Mouse (Mus musculus): ENCODE measurements around the gene Lrrc75a. TPM values are rescaled to one million over a fixed set of nuclear protein-coding genes. Genes with fewer than 3 reads are reported as not detected.

Lrrc75a gene
- total and polyA plus RNA-seq, 3 experiments: 7.0 to 8.9 TPM; not detected in 1

DNA sequence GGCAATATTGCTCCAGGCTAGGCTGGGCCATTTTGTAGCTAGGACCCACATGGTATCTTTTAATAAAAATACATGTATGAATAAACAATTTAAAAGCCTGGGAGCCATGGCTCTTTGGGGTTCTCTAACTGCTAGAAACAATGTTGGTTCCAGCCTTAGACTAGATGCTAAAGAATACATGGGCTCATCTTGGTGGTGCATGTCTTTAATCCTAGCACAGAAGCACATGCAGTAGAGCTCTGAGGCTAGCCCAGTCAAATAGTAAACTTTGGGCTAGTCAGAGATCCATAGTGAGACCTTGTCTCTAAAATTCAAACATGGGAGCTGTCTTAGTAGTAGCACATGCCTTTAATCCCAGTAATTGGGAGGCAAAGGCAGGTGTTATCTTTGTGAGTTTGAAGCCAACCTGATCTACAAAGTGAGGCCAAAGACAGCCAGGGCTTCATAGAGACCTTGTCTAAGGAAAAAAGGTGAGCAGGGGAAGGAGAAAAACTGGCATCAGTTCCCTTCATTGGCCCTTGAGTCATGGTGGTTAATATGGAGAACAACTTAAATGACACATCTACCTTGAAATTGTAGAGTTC is 93.3 kb downstream of the Lrrc75a start:
- peaks cover 7 to 19% of the 10 kb centered on the region in 2 experiments; a peak in 3 of 4 replicates for H3K4me1 ChIP-seq (ENCODE audit: control insufficient read depth in 1 of 2, insufficient read depth in 2 of 2, low read length in 2 of 2)
- peaks cover 27% of the 10 kb centered on the region for H3K79me2 ChIP-seq (ENCODE audit: control insufficient read depth, insufficient read depth, low read length, poor library complexity)
- 0 out of 2 replicates have a peak, but pooled peaks have one; percentile 20 for TF ChIP-seq MAFK (IDR thresholded peaks at IDR 0.05; ENCODE audit: borderline replicate concordance, low read depth, low read length)
- TF ChIP-seq MXI1 (IDR thresholded peaks at IDR 0.05; ENCODE audit: low read depth, low read length): 0 out of 2 replicates have a peak, but pooled peaks have one; percentile 33
- TF ChIP-seq POLR2AphosphoS2 (IDR thresholded peaks at IDR 0.05; ENCODE audit: low read length): peak; percentile 96
- peak; percentile 49 for TF ChIP-seq MAX (IDR thresholded peaks at IDR 0.05; ENCODE audit: low read length)
- TF ChIP-seq BHLHE40 (IDR thresholded peaks at IDR 0.05; ENCODE audit: borderline replicate concordance, low read depth, low read length): no peak
- TF ChIP-seq GABPA (IDR thresholded peaks at IDR 0.05; ENCODE audit: low read depth, low read length): no peak
- no peak for TF ChIP-seq SIN3A (IDR thresholded peaks at IDR 0.05; ENCODE audit: low read length)
- TF ChIP-seq MYB (IDR thresholded peaks at IDR 0.05; ENCODE audit: low read depth, low read length): peak; percentile 11; the same call in 1 of the 2 replicates
- TF ChIP-seq MYC (IDR thresholded peaks at IDR 0.05; ENCODE audit: low read depth, low read length): peak; percentile 58; the same call in 1 of the 2 replicates
- TF ChIP-seq ZMIZ1 (IDR thresholded peaks at IDR 0.05; ENCODE audit: low read depth, low read length): peak; percentile 80; the same call in 1 of the 2 replicates
- TF ChIP-seq CHD2 (IDR thresholded peaks at IDR 0.05; ENCODE audit: low read length): peak; percentile 8; the same call in 1 of the 2 replicates
- TF ChIP-seq POLR2A (IDR thresholded peaks at IDR 0.05; ENCODE audit: control insufficient read depth in 1 of 2, insufficient read depth in 1 of 2, low read depth in 1 of 2, low read length in 2 of 2, poor library complexity in 1 of 2): peak; percentile 1 to 28; a peak in 1 of 4 replicates
- no peak for TF ChIP-seq USF1 (IDR thresholded peaks at IDR 0.05; ENCODE audit: low read depth, low read length)
- no peaks in the 10 kb centered on the region for H3K27me3 ChIP-seq (ENCODE audit: control insufficient read depth in 1 of 2, insufficient read depth in 2 of 2, low read length in 2 of 2)
- H3K27ac ChIP-seq (ENCODE audit: control insufficient read depth, low read depth, low read length): no peak overlapping the region
- H3K9ac ChIP-seq (ENCODE audit: control insufficient read depth, low read depth, low read length, poor library complexity, severe bottlenecking): no peak overlapping the region
- H3K9me3 ChIP-seq (replicated peaks; ENCODE audit: insufficient read depth, low read length): no peaks in the 10 kb centered on the region
- peaks cover 10 to 25% of the 10 kb centered on the region in 2 experiments for H3K36me3 ChIP-seq (ENCODE audit: control insufficient read depth in 1 of 2, insufficient read depth in 2 of 2, low read length in 2 of 2)
- DNase-seq (ENCODE audit: low read depth, low spot score): peak; percentile 54
- H3K4me3 ChIP-seq (ENCODE audit: control insufficient read depth in 1 of 2, insufficient read depth in 1 of 2, low read depth in 2 of 2, low read length in 2 of 2): no peak overlapping the region

Other genes starting within 250 kb of the Lrrc75a start
- 1.6 and 2.0 TPM in 2 replicates for gene Pigl, start 190.1 kb downstream of the Lrrc75a start, total RNA-seq (2012; rRNA removed)
- 1 to 10 TPM in 1 of 2 experiments, not detected in 1; 4.1 TPM for gene Pigl, start 190.1 kb downstream of the Lrrc75a start, polyA plus RNA-seq (2012; ENCODE audit: insufficient read depth in 1 of 2, insufficient read length in 2 of 2, low read depth in 1 of 2, low replicate concordance in 2 of 2, missing spikeins in 1 of 2)
- gene Ncor1, start 190.0 kb downstream of the Lrrc75a start, total RNA-seq (2012; rRNA removed): 71.8 and 90.7 TPM in 2 replicates
- 100 to 1,000 TPM; 188 to 250 TPM for gene Ncor1, start 190.0 kb downstream of the Lrrc75a start, polyA plus RNA-seq (2012; ENCODE audit: insufficient read depth in 1 of 2, insufficient read length in 2 of 2, low read depth in 1 of 2, low replicate concordance in 2 of 2, missing spikeins in 1 of 2)
- gene Cenpv, start 109.3 kb downstream of the Lrrc75a start, total RNA-seq (2012; rRNA removed): 150 and 178 TPM in 2 replicates
- 1,000 to 10,000 TPM in 1 of 2 experiments, 100 to 1,000 TPM in 1; 149 to 2,878 TPM for gene Cenpv, start 109.3 kb downstream of the Lrrc75a start, polyA plus RNA-seq (2012; ENCODE audit: insufficient read depth in 1 of 2, insufficient read length in 2 of 2, low read depth in 1 of 2, low replicate concordance in 2 of 2, missing spikeins in 1 of 2)
- gene Ubb, start 97.4 kb downstream of the Lrrc75a start, total RNA-seq (2012; rRNA removed): 1,877 and 1,965 TPM in 2 replicates
- gene Ubb, start 97.4 kb downstream of the Lrrc75a start, polyA plus RNA-seq (2012; ENCODE audit: insufficient read depth in 1 of 2, insufficient read length in 2 of 2, low read depth in 1 of 2, low replicate concordance in 2 of 2, missing spikeins in 1 of 2): 1,000 to 10,000 TPM in 1 of 2 experiments, not detected in 1; 1,800 TPM
- 30.4 and 32.0 TPM in 2 replicates for gene Trpv2, start 74.0 kb downstream of the Lrrc75a start, total RNA-seq (2012; rRNA removed)
- 10 to 100 TPM in 1 of 2 experiments, not detected in 1; 30.0 TPM for gene Trpv2, start 74.0 kb downstream of the Lrrc75a start, polyA plus RNA-seq (2012; ENCODE audit: insufficient read depth in 1 of 2, insufficient read length in 2 of 2, low read depth in 1 of 2, low replicate concordance in 2 of 2, missing spikeins in 1 of 2)
- gene Mmgt2, start 141 bp upstream of the Lrrc75a start, total RNA-seq (2012; rRNA removed): 21.8 and 24.1 TPM in 2 replicates
- 10 to 100 TPM in 1 of 2 experiments, not detected in 1; 51.9 TPM for gene Mmgt2, start 141 bp upstream of the Lrrc75a start, polyA plus RNA-seq (2012; ENCODE audit: insufficient read depth in 1 of 2, insufficient read length in 2 of 2, low read depth in 1 of 2, low replicate concordance in 2 of 2, missing spikeins in 1 of 2)
- not detected in 2 replicates for gene Zfp287, start 83.4 kb upstream of the Lrrc75a start, total RNA-seq (2012; rRNA removed)
- gene Zfp287, start 83.4 kb upstream of the Lrrc75a start, polyA plus RNA-seq (2012; ENCODE audit: insufficient read depth in 1 of 2, insufficient read length in 2 of 2, low read depth in 1 of 2, low replicate concordance in 2 of 2, missing spikeins in 1 of 2): not detected
- not detected in 2 replicates for gene Gm10428, start 104.6 kb upstream of the Lrrc75a start, total RNA-seq (2012; rRNA removed)
- gene Gm10428, start 104.6 kb upstream of the Lrrc75a start, polyA plus RNA-seq (2012; ENCODE audit: insufficient read depth in 1 of 2, insufficient read length in 2 of 2, low read depth in 1 of 2, low replicate concordance in 2 of 2, missing spikeins in 1 of 2): not detected
- not detected in 2 replicates for gene Zfp286, start 140.9 kb upstream of the Lrrc75a start, total RNA-seq (2012; rRNA removed)
- not detected for gene Zfp286, start 140.9 kb upstream of the Lrrc75a start, polyA plus RNA-seq (2012; ENCODE audit: insufficient read depth in 1 of 2, insufficient read length in 2 of 2, low read depth in 1 of 2, low replicate concordance in 2 of 2, missing spikeins in 1 of 2)
- 3.1 and 5.9 TPM in 2 replicates for gene Trim16, start 171.7 kb upstream of the Lrrc75a start, total RNA-seq (2012; rRNA removed)
- gene Trim16, start 171.7 kb upstream of the Lrrc75a start, polyA plus RNA-seq (2012; ENCODE audit: insufficient read depth in 1 of 2, insufficient read length in 2 of 2, low read depth in 1 of 2, low replicate concordance in 2 of 2, missing spikeins in 1 of 2): 1 to 10 TPM in 1 of 2 experiments, not detected in 1; 5.5 TPM
- gene Fbxw10, start 198.5 kb upstream of the Lrrc75a start, total RNA-seq (2012; rRNA removed): not detected in 2 replicates
- gene Fbxw10, start 198.5 kb upstream of the Lrrc75a start, polyA plus RNA-seq (2012; ENCODE audit: insufficient read depth in 1 of 2, insufficient read length in 2 of 2, low read depth in 1 of 2, low replicate concordance in 2 of 2, missing spikeins in 1 of 2): not detected
- 32.1 and 40.0 TPM in 2 replicates for gene Tvp23b, start 230.9 kb upstream of the Lrrc75a start, total RNA-seq (2012; rRNA removed)
- 10 to 100 TPM in 1 of 2 experiments, not detected in 1; 24.3 TPM for gene Tvp23b, start 230.9 kb upstream of the Lrrc75a start, polyA plus RNA-seq (2012; ENCODE audit: insufficient read depth in 1 of 2, insufficient read length in 2 of 2, low read depth in 1 of 2, low replicate concordance in 2 of 2, missing spikeins in 1 of 2)